Mouse (Mus musculus): ENCODE data around the gene Ckap2l. TPM values are rescaled to one million over a fixed set of nuclear protein-coding genes. Genes with fewer than 3 reads are reported as not detected.

Ckap2l gene
- polyA plus RNA-seq, 1 experiment from 2014 or later, result 53.4 TPM

DNA sequence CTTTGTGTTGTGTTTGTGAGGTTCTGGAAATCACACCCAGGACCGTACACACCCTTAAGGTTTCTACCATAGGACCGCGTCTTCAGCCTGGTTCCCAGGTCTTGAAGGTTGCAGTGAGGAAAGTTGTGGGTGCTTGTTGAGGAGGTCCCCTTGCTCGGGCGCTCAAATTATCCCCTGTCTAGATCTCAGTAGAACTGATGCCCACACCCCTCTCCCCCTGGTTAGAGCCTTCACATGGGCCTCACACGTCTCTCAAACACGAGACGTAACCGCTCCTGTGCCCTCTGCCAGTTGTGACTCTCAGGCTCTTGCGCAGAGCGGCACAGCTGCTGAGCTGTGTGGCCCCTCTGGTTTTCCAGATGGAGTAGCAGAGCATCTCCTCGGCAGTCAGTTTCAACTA, 50.1 kb downstream of the Ckap2l start:
- H3K9ac ChIP-seq, result no peak overlapping the region
- no peak overlapping the region for H3K4me3 ChIP-seq
- no peak overlapping the region for H3K27ac ChIP-seq
- H3K9me3 ChIP-seq, result no peaks in the 10 kb centered on the region
- 94% methylated on average over 12 of the region's 12 CpGs for WGBS
- H3K4me2 ChIP-seq, result no peak overlapping the region
- H3K27me3 ChIP-seq, result no peaks in the 10 kb centered on the region
- no peaks in the 10 kb centered on the region for H3K36me3 ChIP-seq
- no peak for ATAC-seq (ENCODE audit: insufficient number of reproducible peaks, insufficient read depth, low FRiP score, low TSS enrichment, low read depth)
- H3K4me1 ChIP-seq, result 0 out of 2 replicates have a peak, but pooled peaks cover 6% of the 10 kb centered on the region

DNA sequence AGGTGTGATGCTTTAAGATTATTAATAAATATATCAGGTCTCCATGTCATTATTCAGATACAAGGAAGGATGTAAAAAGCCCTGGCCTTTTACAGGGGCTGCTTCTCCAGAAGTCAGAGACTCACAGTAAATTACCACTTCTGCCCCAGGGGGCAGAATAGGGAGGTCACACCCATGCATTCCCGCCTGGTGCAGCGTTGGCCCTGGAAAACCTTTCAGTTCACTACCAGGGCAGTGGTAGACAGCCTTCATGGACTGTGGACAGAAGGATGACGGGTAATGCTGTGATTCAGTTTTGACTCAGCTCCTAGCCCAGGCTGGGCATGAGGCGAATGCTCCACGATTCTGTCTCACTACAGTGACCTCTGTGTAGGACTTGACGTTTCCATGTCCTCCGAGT, 50.6 kb downstream of the Ckap2l start:
- H3K27me3 ChIP-seq, result no peaks in the 10 kb centered on the region
- WGBS, result 76% methylated on average over 7 of the region's 7 CpGs
- no peak overlapping the region for H3K27ac ChIP-seq
- no peak for ATAC-seq (ENCODE audit: insufficient number of reproducible peaks, insufficient read depth, low FRiP score, low TSS enrichment, low read depth)
- no peak overlapping the region for H3K4me2 ChIP-seq
- no peak overlapping the region for H3K9ac ChIP-seq
- H3K36me3 ChIP-seq, result no peaks in the 10 kb centered on the region
- no peaks in the 10 kb centered on the region for H3K9me3 ChIP-seq
- H3K4me3 ChIP-seq, result no peak overlapping the region
- peaks cover 8% of the 10 kb centered on the region; the same call in 1 of the 2 replicates for H3K4me1 ChIP-seq

DNA sequence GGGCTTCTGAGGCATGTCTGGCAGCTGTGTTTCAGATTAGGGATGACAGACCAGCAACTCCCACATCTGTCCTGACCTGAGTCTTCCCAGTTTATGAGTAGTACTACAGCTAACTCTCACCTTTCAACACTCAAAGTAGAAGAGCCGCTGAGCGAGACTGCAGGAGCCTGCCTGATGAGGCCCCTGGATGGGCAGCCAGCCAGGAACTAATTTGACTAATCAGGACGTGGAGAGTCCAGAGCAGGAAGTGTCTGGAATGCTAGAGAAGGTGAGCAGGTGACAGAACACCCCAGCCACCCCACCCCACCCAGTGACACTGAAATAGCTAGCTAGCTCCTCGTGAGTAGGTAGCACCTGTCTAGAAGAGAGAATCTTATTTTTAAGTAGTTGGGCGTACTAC, 51.4 kb downstream of the Ckap2l start:
- Histone ChIP-seq H3K4me2 (no peak overlapping the region), H3K4me1 (peaks cover 14% of the 10 kb centered on the region; the same call in 1 of the 2 replicates), H3K9ac (no peak overlapping the region), H3K4me3 (no peak overlapping the region), H3K36me3 (no peaks in the 10 kb centered on the region), H3K9me3 (no peaks in the 10 kb centered on the region), H3K27me3 (no peaks in the 10 kb centered on the region), H3K27ac (no peak overlapping the region)
- WGBS, result 45% methylated on average over 5 of the region's 5 CpGs
- no peak for ATAC-seq (ENCODE audit: insufficient number of reproducible peaks, insufficient read depth, low FRiP score, low TSS enrichment, low read depth)

- WGBS, result 77% methylated on average over 20 of the region's 20 CpGs
These were observed 52.4 kb downstream of the Ckap2l start for GRCm38 (mm10) chr2:129244446-129245120.

DNA sequence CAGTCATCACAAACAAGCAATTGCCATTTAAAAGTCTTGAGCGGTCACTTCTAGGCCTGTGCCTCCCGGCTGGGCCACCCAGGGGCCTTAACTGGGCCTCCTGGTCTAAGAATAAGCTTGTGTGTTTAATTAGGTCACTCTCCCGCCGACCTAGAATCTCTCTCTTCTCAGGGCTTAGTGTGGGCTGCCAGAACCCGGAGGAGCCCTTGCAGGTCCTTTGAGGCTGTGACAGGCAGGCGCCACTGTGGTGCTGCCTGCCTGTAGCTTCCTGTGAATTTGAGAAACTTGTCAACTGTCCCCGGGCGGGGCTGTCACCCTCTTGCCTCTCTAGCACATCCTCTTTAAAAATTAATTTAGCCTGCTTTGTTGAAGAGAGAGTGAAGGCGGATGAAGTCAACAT, 53.2 kb downstream of the Ckap2l start:
- Histone ChIP-seq H3K27ac (no peak overlapping the region), H3K4me2 (no peak overlapping the region), H3K9me3 (no peaks in the 10 kb centered on the region), H3K27me3 (no peaks in the 10 kb centered on the region), H3K4me1 (peaks cover 14% of the 10 kb centered on the region; the same call in 1 of the 2 replicates), H3K9ac (no peak overlapping the region), H3K4me3 (no peak overlapping the region), H3K36me3 (no peaks in the 10 kb centered on the region)
- 50% methylated on average over 9 of the region's 9 CpGs for WGBS
- no peak for ATAC-seq (ENCODE audit: insufficient number of reproducible peaks, insufficient read depth, low FRiP score, low TSS enrichment, low read depth)

More at GRCm38 (mm10) chr2:129244446-129245120, 52.4 kb downstream of the Ckap2l start:
- Histone ChIP-seq H3K4me3 (no peak overlapping the region), H3K9ac (no peak overlapping the region), H3K36me3 (no peaks in the 10 kb centered on the region), H3K4me2 (no peak overlapping the region), H3K27ac (no peak overlapping the region), H3K27me3 (no peaks in the 10 kb centered on the region), H3K4me1 (peaks cover 14% of the 10 kb centered on the region; the same call in 1 of the 2 replicates), H3K9me3 (no peaks in the 10 kb centered on the region)
- no peak for ATAC-seq (ENCODE audit: insufficient number of reproducible peaks, insufficient read depth, low FRiP score, low TSS enrichment, low read depth)

DNA sequence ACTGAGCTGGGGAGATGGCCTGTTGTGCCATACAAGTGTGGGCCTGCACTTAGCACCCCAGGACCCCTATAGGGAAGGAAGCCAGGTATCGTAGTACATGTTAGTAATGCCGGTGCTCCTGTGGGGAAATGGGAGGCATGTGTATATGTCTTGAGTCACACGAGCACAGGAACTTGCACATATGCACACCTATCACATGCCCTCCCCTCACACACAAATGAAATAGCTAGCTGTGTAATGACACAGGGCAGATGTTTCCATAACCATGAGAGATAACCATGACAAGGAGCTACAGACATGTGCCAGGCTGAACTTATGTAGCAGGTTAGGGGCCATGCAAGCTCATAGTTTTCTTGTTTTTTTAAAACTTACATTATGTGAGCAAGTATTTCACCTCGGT, 54.0 kb downstream of the Ckap2l start:
- Histone ChIP-seq H3K36me3 (no peaks in the 10 kb centered on the region), H3K4me2 (no peak overlapping the region), H3K9ac (no peak overlapping the region), H3K4me1 (peaks cover 14% of the 10 kb centered on the region; the same call in 1 of the 2 replicates), H3K27ac (no peak overlapping the region), H3K9me3 (no peaks in the 10 kb centered on the region), H3K27me3 (no peaks in the 10 kb centered on the region), H3K4me3 (no peak overlapping the region)
- no peak for ATAC-seq (ENCODE audit: insufficient number of reproducible peaks, insufficient read depth, low FRiP score, low TSS enrichment, low read depth)
- WGBS, result 85% methylated on average over 4 of the region's 4 CpGs

- ATAC-seq (ENCODE audit: insufficient number of reproducible peaks, insufficient read depth, low FRiP score, low TSS enrichment, low read depth), result no peak
- Histone ChIP-seq H3K4me1 (peaks cover 14% of the 10 kb centered on the region; the same call in 1 of the 2 replicates), H3K36me3 (no peaks in the 10 kb centered on the region), H3K4me3 (no peak overlapping the region), H3K27me3 (no peaks in the 10 kb centered on the region), H3K9ac (no peak overlapping the region), H3K9me3 (no peaks in the 10 kb centered on the region), H3K4me2 (no peak overlapping the region), H3K27ac (no peak overlapping the region)
- 53% methylated on average over 7 of the region's 7 CpGs for WGBS
These were observed 54.9 kb downstream of the Ckap2l start for GRCm38 (mm10) chr2:129241845-129242833.

DNA sequence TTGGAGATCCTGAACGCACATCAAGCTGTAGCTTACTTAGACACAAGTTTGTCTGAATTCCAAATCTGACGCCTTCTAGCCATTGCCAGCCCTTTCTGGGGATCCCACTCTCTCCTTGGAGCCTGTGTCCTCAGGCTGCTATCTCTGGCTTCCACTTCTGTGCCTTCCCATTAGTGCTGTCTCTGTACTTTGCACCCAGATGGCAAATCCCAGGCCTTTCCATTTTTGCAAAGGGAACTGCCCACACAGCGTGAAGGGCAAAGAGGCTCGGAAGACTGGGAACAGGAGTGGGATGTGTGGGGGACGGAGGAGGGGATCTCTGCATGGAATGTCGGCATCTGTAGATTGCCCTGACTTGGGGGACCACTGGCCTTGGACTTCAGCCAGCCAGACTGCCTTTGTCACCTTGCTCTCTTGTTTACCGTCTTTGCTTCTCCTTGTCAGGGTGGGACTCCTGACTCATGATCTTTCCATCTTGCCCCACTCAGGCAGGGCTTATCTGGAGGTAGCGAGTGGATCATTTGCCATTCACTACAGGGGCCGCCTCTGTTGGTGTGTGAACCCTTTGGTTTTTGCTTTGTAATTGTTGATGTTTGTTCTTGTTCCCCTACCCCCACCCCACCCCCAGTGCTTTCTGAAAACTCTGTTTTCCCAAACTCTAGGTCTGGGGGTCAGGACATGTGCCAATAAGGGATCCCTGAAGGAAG, 56.1 kb downstream of the Ckap2l start:
- H3K36me3 ChIP-seq, result no peaks in the 10 kb centered on the region
- no peak overlapping the region for H3K4me2 ChIP-seq
- ATAC-seq (ENCODE audit: insufficient number of reproducible peaks, insufficient read depth, low FRiP score, low TSS enrichment, low read depth), result no peak
- H3K27me3 ChIP-seq, result no peaks in the 10 kb centered on the region
- H3K27ac ChIP-seq, result no peak overlapping the region
- peaks cover 14% of the 10 kb centered on the region; the same call in 1 of the 2 replicates for H3K4me1 ChIP-seq
- H3K9ac ChIP-seq, result no peak overlapping the region
- H3K4me3 ChIP-seq, result no peak overlapping the region
- H3K9me3 ChIP-seq, result no peaks in the 10 kb centered on the region
- 69% methylated on average over 9 of the region's 9 CpGs for WGBS

DNA sequence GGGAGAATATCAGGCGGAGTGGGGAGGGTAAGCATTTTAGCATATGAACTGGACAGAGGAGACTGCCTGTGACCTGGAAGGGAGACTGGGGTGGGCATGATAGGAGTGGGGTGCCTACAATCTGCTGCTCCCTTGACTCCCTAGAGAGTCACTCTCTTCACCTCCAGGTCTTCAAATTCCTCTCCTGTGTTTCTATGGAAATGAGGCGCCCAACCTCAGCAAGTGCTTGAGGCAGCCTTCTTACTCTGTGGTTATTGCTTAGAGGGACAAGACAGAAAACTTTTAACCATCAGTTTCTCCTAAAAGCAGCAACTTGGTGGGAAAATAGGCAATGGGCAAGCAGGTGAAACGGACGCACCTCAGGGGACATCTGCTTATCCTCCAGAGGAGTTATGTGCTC, 60.5 kb downstream of the Ckap2l start:
- ATAC-seq (ENCODE audit: insufficient number of reproducible peaks, insufficient read depth, low FRiP score, low TSS enrichment, low read depth), result no peak
- Histone ChIP-seq H3K4me3 (no peak overlapping the region), H3K27ac (no peak overlapping the region), H3K4me2 (no peak overlapping the region), H3K27me3 (no peaks in the 10 kb centered on the region), H3K36me3 (no peaks in the 10 kb centered on the region), H3K9me3 (no peaks in the 10 kb centered on the region), H3K4me1 (peaks cover 7% of the 10 kb centered on the region; the same call in 1 of the 2 replicates), H3K9ac (no peak overlapping the region)
- WGBS, result 69% methylated on average over 4 of the region's 4 CpGs

- WGBS, result 80% methylated on average over 2 of the region's 2 CpGs
These were observed 62.3 kb downstream of the Ckap2l start for GRCm38 (mm10) chr2:129234731-129235130.

GRCm38 (mm10) chr2:129233803-129234477, 63.1 kb downstream of the Ckap2l start:
- 27% methylated on average over 9 of the region's 9 CpGs for WGBS
- ATAC-seq (ENCODE audit: insufficient number of reproducible peaks, insufficient read depth, low FRiP score, low TSS enrichment, low read depth), result no peak
- no peak overlapping the region for H3K9ac ChIP-seq

More at GRCm38 (mm10) chr2:129234731-129235130, 62.3 kb downstream of the Ckap2l start:
- Histone ChIP-seq H3K4me1 (no peaks in the 10 kb centered on the region), H3K9ac (no peak overlapping the region), H3K27ac (no peak overlapping the region), H3K9me3 (no peaks in the 10 kb centered on the region), H3K4me2 (no peak overlapping the region), H3K4me3 (no peak overlapping the region), H3K36me3 (no peaks in the 10 kb centered on the region), H3K27me3 (no peaks in the 10 kb centered on the region)
- no peak for ATAC-seq (ENCODE audit: insufficient number of reproducible peaks, insufficient read depth, low FRiP score, low TSS enrichment, low read depth)

More at GRCm38 (mm10) chr2:129233803-129234477, 63.1 kb downstream of the Ckap2l start:
- H3K36me3 ChIP-seq, result no peaks in the 10 kb centered on the region
- no peaks in the 10 kb centered on the region for H3K4me1 ChIP-seq
- H3K4me3 ChIP-seq, result no peak overlapping the region
- H3K4me2 ChIP-seq, result no peak overlapping the region
- no peaks in the 10 kb centered on the region for H3K27me3 ChIP-seq
- no peak overlapping the region for H3K27ac ChIP-seq
- H3K9me3 ChIP-seq, result no peaks in the 10 kb centered on the region
